Mouse (Mus musculus): ENCODE measurements around the gene Sertad4. TPM values are rescaled to one million over a fixed set of nuclear protein-coding genes. Genes with fewer than 3 reads are reported as not detected.

The Sertad4 gene
- total RNA-seq, 2 experiments from 2014 or later, result 2.4 to 2.8 TPM

DNA sequence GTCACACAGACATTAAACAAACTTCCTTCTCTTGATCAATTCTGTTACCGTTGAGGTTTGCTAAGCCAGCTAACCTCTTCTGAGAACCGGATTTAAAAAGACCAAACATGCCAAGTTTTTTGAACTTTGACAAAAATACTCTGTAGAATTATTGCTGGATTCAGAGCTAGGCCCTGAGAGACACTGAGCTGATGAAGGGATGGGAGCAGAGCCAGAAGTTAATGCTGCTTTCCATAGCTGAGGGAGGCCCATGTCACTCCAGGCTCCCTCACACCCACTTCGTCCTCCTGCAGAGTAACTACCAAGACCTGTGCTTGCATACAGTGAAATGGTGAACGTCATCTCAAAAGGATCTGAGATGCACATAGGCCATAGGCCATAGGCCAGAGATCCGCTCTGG lies 43.3 kb downstream of the Sertad4 start:
- DNase-seq, result no peak

DNA sequence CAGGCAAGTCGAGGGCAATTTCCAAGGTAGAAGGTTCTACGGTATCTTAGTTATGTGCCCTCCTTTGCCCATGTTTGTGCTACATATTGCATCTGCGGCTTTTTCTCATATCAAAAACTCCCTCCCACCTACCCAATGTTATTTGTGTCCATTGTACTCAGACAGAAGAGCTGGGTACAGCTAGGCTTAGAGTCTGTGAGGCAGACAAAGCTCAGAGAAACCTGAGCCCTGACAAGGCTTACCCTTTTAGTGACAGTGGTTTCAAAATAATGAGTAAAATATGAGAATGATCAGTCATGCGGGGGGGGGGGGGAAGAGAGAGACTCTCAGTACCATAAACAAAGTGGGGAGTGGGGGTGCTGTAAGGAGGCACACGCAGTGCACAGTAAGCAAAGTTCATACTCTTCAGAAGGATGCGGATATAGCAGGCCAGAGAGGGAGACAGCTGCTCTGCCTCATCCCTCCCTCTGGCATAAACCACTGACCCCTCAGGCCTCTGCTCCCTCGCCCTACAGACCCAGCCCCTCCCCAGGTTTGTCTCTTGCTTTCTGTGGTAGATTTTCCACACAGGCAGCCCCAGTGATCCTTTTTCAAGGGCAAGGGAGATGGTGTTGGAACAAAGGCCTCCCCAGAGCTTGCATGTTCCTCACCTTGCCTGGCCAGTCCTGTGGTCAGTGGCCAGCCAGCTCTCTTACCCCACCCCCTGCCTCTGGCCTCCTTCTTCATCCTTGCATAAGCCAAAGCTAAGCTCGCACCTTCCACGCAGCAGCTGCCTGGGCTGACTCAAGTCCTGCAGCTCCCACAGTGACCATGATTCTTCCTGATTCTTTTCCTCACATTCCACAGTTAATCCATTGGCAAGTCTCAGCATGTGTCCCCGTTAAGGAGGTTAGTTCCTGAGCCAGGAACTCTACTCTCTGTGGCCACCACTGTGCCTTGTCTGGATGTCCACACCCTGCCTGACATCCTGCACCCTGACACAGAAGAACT lies 49.1 kb downstream of the Sertad4 start:
- peak; percentile 35 to 69 for DNase-seq

GRCm38 (mm10) chr1:192800338-192800737 lies 55.2 kb downstream of the Sertad4 start:
- no peak for DNase-seq

GRCm38 (mm10) chr1:192799165-192799991 lies 56.2 kb downstream of the Sertad4 start:
- no peak for DNase-seq

GRCm38 (mm10) chr1:192798212-192799164 lies 57.1 kb downstream of the Sertad4 start:
- peak; percentile 68 to 84 for DNase-seq

DNA sequence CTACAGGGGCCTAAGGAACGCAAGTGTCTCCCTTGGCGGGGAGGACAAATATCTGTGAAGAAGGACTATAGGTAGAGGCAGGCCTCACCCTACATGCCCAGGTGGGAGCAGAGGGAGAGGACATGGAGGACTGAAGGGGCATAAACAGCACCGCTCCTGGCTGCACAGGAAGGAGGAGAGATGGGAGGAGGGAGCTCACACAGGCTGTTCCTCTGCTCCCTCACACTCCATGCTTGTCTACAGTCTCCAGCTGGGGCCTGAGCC lies 58.6 kb downstream of the Sertad4 start:
- no peak for DNase-seq

DNA sequence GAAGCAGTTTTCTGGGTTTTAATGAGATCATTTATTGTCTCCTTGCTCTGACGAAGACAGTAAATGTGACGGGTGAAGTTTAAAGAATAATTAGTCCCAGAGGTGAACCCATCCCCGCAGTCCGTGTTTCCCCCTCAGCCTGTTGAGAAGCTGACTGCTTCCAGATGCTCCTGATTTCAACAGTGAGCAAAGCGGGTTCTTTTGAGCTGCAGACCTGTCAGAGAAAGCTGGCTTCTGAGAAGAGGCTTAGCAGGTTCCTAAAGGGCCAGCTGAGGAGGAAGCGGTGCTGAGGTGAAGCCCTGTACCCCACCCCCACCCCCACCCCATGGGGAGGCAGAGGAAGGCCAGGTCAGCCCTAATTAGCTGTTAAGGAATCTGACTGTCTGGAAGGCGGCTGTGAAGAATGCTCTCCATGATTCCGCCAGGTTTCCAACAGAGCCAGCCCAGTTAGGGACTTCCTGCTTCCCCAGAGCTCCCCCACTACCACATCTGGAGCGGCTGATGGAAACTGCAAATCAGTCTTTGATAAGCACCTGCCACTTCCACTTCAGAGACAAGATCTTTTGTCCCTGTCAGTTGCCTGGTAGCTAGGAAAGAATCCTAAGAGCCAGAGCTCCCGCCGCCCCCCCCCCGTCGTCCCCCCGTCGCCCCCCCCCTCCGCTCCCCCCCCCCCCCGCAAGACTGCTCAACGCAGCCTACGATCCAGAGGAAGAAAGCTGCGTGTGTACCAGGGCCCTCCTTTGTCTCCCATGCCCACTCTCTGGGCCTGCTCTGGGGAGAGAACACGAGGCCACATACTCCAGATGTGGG lies 59.1 kb downstream of the Sertad4 start:
- DNase-seq, result no peak

- DNase-seq, result no peak
Observed at GRCm38 (mm10) chr1:192794957-192795745, 60.4 kb downstream of the Sertad4 start.

Other genes starting within 250 kb of the Sertad4 start
- gene Hhat, start 84.5 kb downstream of the Sertad4 start, total RNA-seq (2021), result 1 to 10 TPM; 1.6 to 3.3 TPM
- gene Syt14, start 180.0 kb upstream of the Sertad4 start, total RNA-seq (2021), result under 1 TPM; 0.15 to 0.36 TPM

Measured in heart, adult 18-20 months (tissue).